Mouse (Mus musculus) liver, postnatal 0 days (tissue): ENCODE data around the gene Cdc37l1.
"Not testable (repeated sequence)": the region's sequence is repeated elsewhere in the genome, so short reads cannot be mapped to it uniquely, and the experiment has no call there.

ENCODE experiments used
- CTCF ChIP-seq: sonication (generic); IDR thresholded peaks from 2 replicates; pipeline ENCODE4 v1.5.1; 2016; ENCODE audit warnings: antibody characterized with exemption, low read depth
- EP300 ChIP-seq: IDR thresholded peaks from 2 replicates; pipeline ENCODE4 v1.6.1; 2016; ENCODE audit warnings: antibody characterized with exemption, low read depth, mild to moderate bottlenecking

DNA sequence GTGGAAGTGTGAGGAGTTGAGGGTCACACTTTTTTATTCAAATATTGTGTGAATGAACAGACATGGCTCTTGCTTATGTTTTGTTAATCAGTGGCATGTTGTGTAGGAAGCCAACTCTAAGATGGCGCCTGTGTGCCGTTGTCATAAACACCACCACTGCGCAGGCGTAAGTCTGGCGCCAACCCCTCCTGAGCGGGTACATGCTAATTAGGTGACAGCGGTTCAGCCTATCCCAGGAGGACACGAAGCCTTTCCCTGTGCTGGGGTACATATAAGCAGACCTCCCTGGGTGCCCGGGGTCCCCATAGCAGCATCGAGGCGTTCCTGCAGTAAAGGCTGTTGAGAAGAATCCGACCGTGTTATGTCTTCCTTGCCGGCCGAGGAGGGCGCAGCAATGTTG, 10.2 kb downstream of the Cdc37l1 start:
- not testable (repeated sequence) for TF ChIP-seq EP300, CTCF
